Comparison of ENCODE assay signal across 8 mouse cellular contexts in the genomic region with DNA sequence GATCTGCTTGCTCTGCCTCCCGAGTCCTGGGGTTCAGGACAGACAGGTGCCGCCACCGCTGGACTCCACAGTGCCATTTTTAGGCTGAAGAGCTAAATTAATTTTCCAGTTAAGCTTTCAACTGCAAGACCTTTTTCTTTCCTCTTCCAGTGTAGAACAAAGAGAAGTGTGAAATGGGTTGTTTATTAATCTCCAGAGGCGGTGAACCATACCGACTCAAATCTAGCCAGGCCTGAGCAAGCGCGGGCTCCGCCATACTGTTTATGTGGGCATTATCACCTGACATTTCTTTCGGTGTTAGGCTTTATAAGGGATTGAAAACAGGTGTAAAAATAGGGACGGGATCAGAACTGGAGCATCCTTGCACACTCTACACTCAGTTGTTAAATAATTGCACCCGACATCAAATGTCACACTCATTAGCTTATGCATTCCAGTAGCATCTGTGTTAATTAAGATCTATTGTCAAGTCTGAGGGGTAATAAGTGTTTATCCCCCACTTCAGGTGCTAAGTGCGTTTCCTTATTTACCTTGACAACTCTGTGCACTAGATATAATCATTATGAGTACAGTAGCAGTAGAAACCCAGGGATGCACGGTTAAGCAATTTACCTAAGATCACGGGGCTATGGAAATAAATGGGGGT. TPM values are rescaled to one million over a fixed set of nuclear protein-coding genes. Genes with fewer than 3 reads are reported as not detected.
DNase-seq lines count a peak whose midpoint lies in the region; ATAC-seq and TF ChIP-seq lines count a peak whose summit lies in the region.

No protein-coding gene starts in this region.

- peak overlapping the region; percentile 92 for H3K9ac ChIP-seq in hindbrain, embryonic 12.5 days
- 0 out of 2 replicates have a peak overlapping the region, but pooled peaks have one; percentile 94 for H3K9ac ChIP-seq in limb, embryonic 15.5 days

- WGBS in spleen, adult 2 months = 38% methylated on average over 14 of the region's 14 CpGs
- 76% methylated on average over 14 of the region's 14 CpGs for WGBS in hindbrain, embryonic 12.5 days
- 72% methylated on average over 14 of the region's 14 CpGs for WGBS in limb, embryonic 15.5 days

- no peaks in the 10 kb centered on the region for H3K9me3 ChIP-seq in hindbrain, embryonic 12.5 days (replicated peaks)
- H3K9me3 ChIP-seq in limb, embryonic 15.5 days = no peaks in the 10 kb centered on the region

- no peak for DNase-seq in spleen, adult 2 months (ENCODE audit: low read depth in 1 of 2, low spot score in 2 of 2)
- DNase-seq in spleen, postnatal 4 days (ENCODE audit: low spot score in 2 of 2) = no peak
- no peak for DNase-seq in thymus, postnatal 36 days
- DNase-seq in layer of hippocampus, postnatal 36 days = no peak
- no peak for DNase-seq in ovary, adult 18-20 months (ENCODE audit: low spot score)
- DNase-seq in urinary bladder, postnatal 14 days (ENCODE audit: low spot score) = no peak

- no peak for ATAC-seq in hindbrain, embryonic 12.5 days (ENCODE audit: low FRiP score)
- no peak for ATAC-seq in limb, embryonic 15.5 days (ENCODE audit: insufficient number of reproducible peaks, low FRiP score, low TSS enrichment, low read depth)

- H3K4me1 ChIP-seq in spleen, adult 2 months (ENCODE audit: control insufficient read depth, insufficient read depth, insufficient read length) = peaks cover 28% of the 10 kb centered on the region
- H3K4me1 ChIP-seq in hindbrain, embryonic 12.5 days = peaks cover 37% of the 10 kb centered on the region
- peaks cover 17% of the 10 kb centered on the region for H3K4me1 ChIP-seq in limb, embryonic 15.5 days

- peak overlapping the region; percentile 71 for H3K4me2 ChIP-seq in hindbrain, embryonic 12.5 days (replicated peaks)
- H3K4me2 ChIP-seq in limb, embryonic 15.5 days = peak overlapping the region; percentile 75

- no peaks in the 10 kb centered on the region for H3K27me3 ChIP-seq in spleen, adult 2 months (ENCODE audit: control insufficient read depth, insufficient read depth, low read length)
- no peaks in the 10 kb centered on the region for H3K27me3 ChIP-seq in hindbrain, embryonic 12.5 days
- no peaks in the 10 kb centered on the region for H3K27me3 ChIP-seq in limb, embryonic 15.5 days

- peak overlapping the region; percentile 98 for H3K27ac ChIP-seq in spleen, adult 2 months (ENCODE audit: insufficient read depth, low read length)
- H3K27ac ChIP-seq in hindbrain, embryonic 12.5 days = no peak overlapping the region
- H3K27ac ChIP-seq in limb, embryonic 15.5 days = no peak overlapping the region

- no peaks in the 10 kb centered on the region for H3K36me3 ChIP-seq in spleen, adult 2 months (ENCODE audit: control insufficient read depth, insufficient read depth, low read length)
- 0 out of 2 replicates have a peak, but pooled peaks cover 2% of the 10 kb centered on the region for H3K36me3 ChIP-seq in hindbrain, embryonic 12.5 days
- H3K36me3 ChIP-seq in limb, embryonic 15.5 days = no peaks in the 10 kb centered on the region

- H3K4me3 ChIP-seq in spleen, adult 2 months (ENCODE audit: extremely low read depth, insufficient read depth, insufficient read length) = peak overlapping the region; percentile 73
- H3K4me3 ChIP-seq in hindbrain, embryonic 12.5 days = peak overlapping the region; percentile 82
- H3K4me3 ChIP-seq in limb, embryonic 15.5 days = peak overlapping the region; percentile 92

- no peak for TF ChIP-seq CTCF in spleen, adult 2 months (IDR thresholded peaks at IDR 0.05; ENCODE audit: extremely low read depth, insufficient read depth, insufficient read length, insufficient replicate concordance)

- no peak for TF ChIP-seq POLR2A in spleen, adult 2 months (IDR thresholded peaks at IDR 0.05; ENCODE audit: low read depth, low read length)

RNA-seq across cellular contexts. Expression of a gene that starts 1.6 kb away (rescaled TPM):
- 26.5 and 48.5 TPM in 2 replicates for polyA plus RNA-seq in spleen, adult 2 months (2012; rRNA removed)
- polyA plus RNA-seq in hindbrain, embryonic 12.5 days (2016; fragmentation: Nextera tagmentation; extraction: Ambion mirVana) = 6.8 and 8.0 TPM in 2 replicates
- polyA plus RNA-seq in limb, embryonic 15.5 days (2015; fragmentation: Nextera tagmentation; extraction: Ambion mirVana) = 4.0 and 4.6 TPM in 2 replicates
- 10 to 100 TPM; 52.7 to 58.9 TPM for total RNA-seq in layer of hippocampus, postnatal 36 days (2021)

RNA-seq across cellular contexts. Expression of a gene that starts 48.5 kb away (rescaled TPM):
- 9.5 and 10.4 TPM in 2 replicates for polyA plus RNA-seq in spleen, adult 2 months (2012; rRNA removed)
- polyA plus RNA-seq in hindbrain, embryonic 12.5 days (2016; fragmentation: Nextera tagmentation; extraction: Ambion mirVana) = 41.9 and 44.6 TPM in 2 replicates
- polyA plus RNA-seq in limb, embryonic 15.5 days (2015; fragmentation: Nextera tagmentation; extraction: Ambion mirVana) = 26.6 and 28.6 TPM in 2 replicates
- total RNA-seq in layer of hippocampus, postnatal 36 days (2021) = 10 to 100 TPM; 39.7 to 41.7 TPM
